Mouse (Mus musculus) monocyte, adult 5-6 weeks (primary cell): ENCODE measurements around the gene Scnm1. TPM values are rescaled to one million over a fixed set of nuclear protein-coding genes. Genes with fewer than 3 reads are reported as not detected.
"Not testable (repeated sequence)": the region's sequence is repeated elsewhere in the genome, so short reads cannot be mapped to it uniquely, and the experiment has no call there.

Source experiments
- ATAC-seq: fragments of 153-309, 156-312 bp; replicated peaks from 2 replicates; pipeline ENCODE4 v1.8.0; 2017; ENCODE audit warnings: mild to moderate bottlenecking; ENCODE audit not compliant: low TSS enrichment, insufficient number of reproducible peaks, severe bottlenecking, poor library complexity, low FRiP score
- total RNA-seq: library from RNA; stranded (forward); fragments of 200-1000, 200-491, 200-594 nt; gene quantifications from 3 replicates; pipeline ENCODE4 v1.2.3, GENCODE M21; 2017

The Scnm1 gene
- total RNA-seq, 1 experiment from 2014 or later: 65.3 TPM

DNA sequence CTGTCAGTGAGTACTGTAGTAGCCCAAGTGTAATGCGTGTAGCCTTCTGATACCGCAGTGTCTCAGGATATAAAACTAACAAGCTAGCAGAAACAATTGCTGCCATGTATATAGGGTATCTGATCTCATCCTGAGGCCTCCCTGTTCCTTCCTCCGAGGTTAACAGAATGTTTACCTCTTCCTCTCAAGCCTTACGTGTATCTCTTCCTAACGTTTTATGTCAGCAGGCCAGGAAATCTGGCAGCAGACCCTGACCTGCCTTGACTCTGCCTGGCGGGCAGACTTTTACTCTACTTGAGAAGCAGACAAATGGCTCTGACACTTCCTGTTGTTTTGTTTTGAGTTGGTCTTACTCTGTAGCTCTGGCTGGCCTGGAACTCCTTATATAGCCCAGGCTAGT is 12.2 kb downstream of the Scnm1 start:
- no peak for ATAC-seq

- no peak for ATAC-seq
Measured at GRCm38 (mm10) chr3:95117751-95118150, 16.1 kb downstream of the Scnm1 start.

GRCm38 (mm10) chr3:95112760-95113159 is 21.1 kb downstream of the Scnm1 start:
- no peak for ATAC-seq

- peak; percentile 93 for ATAC-seq
Measured at GRCm38 (mm10) chr3:95110911-95111726, 22.7 kb downstream of the Scnm1 start, which contains the start of gene Vps72. Vps72 (plus strand) TSS chr3:95111022.

- no peak for ATAC-seq
Measured at GRCm38 (mm10) chr3:95107898-95108297, 25.9 kb downstream of the Scnm1 start.

- not testable (repeated sequence) for ATAC-seq
Measured at GRCm38 (mm10) chr3:95107308-95107707, 26.5 kb downstream of the Scnm1 start.

GRCm38 (mm10) chr3:95106338-95107117 is 27.3 kb downstream of the Scnm1 start, which contains the start of gene Pip5k1a:
Pip5k1a (minus strand) TSS chr3:95106930.
- ATAC-seq: peak; percentile 91

- ATAC-seq: 0 out of 2 replicates have a peak, but pooled peaks have one; percentile 9
Measured at GRCm38 (mm10) chr3:95105586-95106337, 28.0 kb downstream of the Scnm1 start.

DNA sequence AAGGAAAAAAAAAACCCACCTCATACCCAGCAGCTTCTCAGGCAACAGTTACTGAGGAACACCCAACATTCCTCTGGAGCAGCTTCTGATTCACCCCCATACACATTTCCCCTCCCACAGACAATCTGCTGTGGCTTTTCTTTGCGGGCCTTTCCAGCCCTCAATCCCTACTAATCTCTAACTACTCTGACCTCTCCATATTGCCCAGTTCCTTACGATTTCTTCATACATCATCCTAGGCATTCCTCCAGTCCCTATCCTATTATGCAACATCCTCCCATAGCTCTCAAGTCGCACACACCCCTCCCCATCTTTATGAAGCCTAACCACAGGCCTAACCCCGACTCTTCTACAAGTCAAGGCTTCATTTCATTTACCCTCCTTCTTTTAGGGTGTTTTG is 28.7 kb downstream of the Scnm1 start:
- no peak for ATAC-seq

DNA sequence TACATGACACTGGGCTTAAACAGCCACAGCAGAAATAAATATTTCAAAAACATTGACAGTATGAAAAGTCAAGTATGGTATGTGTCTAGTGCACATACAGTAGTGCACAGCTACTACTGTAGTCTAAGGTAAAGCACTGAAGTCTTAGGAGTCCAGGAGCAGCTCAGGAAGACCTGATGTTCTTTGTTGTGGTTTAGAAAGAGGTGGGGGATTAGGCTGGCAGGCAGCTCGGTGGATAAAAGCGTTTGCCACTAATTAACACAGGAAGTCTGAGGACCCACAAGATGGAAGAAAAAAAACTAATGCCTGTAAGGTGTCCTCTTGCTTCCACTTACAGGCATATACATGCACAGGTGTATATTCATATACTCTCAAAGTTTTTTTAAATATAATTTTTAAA is 33.0 kb downstream of the Scnm1 start:
- ATAC-seq: no peak

GRCm38 (mm10) chr3:95088071-95088470 is 45.7 kb downstream of the Scnm1 start:
- no peak for ATAC-seq

Other genes with a start within 250 kb of the Scnm1 start
- gene Psmb4, start 247.1 kb downstream of the Scnm1 start, total RNA-seq: 162 to 242 TPM (median 193 TPM) in 3 replicates
- gene Selenbp1, start 201.0 kb downstream of the Scnm1 start, total RNA-seq: 8.9 to 16.0 TPM (median 14.1 TPM) in 3 replicates
- gene Rfx5, start 179.9 kb downstream of the Scnm1 start, total RNA-seq: 13.9 to 19.6 TPM (median 17.9 TPM) in 3 replicates
- gene Pi4kb, start 159.3 kb downstream of the Scnm1 start, total RNA-seq: 25.2 to 29.9 TPM (median 27.2 TPM) in 3 replicates
- gene Zfp687, start 118.6 kb downstream of the Scnm1 start, total RNA-seq: 17.3 to 33.2 TPM (median 29.2 TPM) in 3 replicates
- 201 to 282 TPM (median 263 TPM) in 3 replicates for gene Psmd4, start 91.4 kb downstream of the Scnm1 start, total RNA-seq
- gene Pip5k1a, start 27.1 kb downstream of the Scnm1 start, total RNA-seq: 12.2 to 29.3 TPM (median 16.7 TPM) in 3 replicates
- 43.2 to 86.5 TPM (median 55.3 TPM) in 3 replicates for gene Vps72, start 23.0 kb downstream of the Scnm1 start, total RNA-seq
- not detected in 3 replicates for gene Tmod4, start 9.5 kb downstream of the Scnm1 start, total RNA-seq
- gene Lysmd1, start 77 bp upstream of the Scnm1 start, total RNA-seq: 4.1 to 5.9 TPM (median 5.7 TPM) in 3 replicates
- gene Tnfaip8l2, start 8.3 kb upstream of the Scnm1 start, total RNA-seq: 63.2 to 73.9 TPM (median 73.1 TPM) in 3 replicates
- gene Sema6c, start 26.4 kb upstream of the Scnm1 start, total RNA-seq: not detected in 3 replicates
- 87.0 to 129 TPM (median 91.1 TPM) in 3 replicates for gene Gabpb2, start 83.9 kb upstream of the Scnm1 start, total RNA-seq
- gene Cdc42se1, start 94.7 kb upstream of the Scnm1 start, total RNA-seq: 122 to 191 TPM (median 182 TPM) in 3 replicates
- 6.2 to 18.2 TPM (median 9.1 TPM) in 3 replicates for gene Mllt11, start 98.2 kb upstream of the Scnm1 start, total RNA-seq
- gene Gm128, start 107.6 kb upstream of the Scnm1 start, total RNA-seq: not detected in 3 replicates
- not detected in 3 replicates for gene Bnipl, start 117.2 kb upstream of the Scnm1 start, total RNA-seq
- 21.6 to 32.4 TPM (median 30.4 TPM) in 3 replicates for gene Mindy1, start 147.3 kb upstream of the Scnm1 start, total RNA-seq
- 8.1 to 16.9 TPM (median 8.6 TPM) in 3 replicates for gene Prune1, start 148.1 kb upstream of the Scnm1 start, total RNA-seq
- 0.64 to 1.9 TPM (median 0.78 TPM) in 3 replicates for gene Anxa9, start 173.2 kb upstream of the Scnm1 start, total RNA-seq
- 125 to 137 TPM (median 130 TPM) in 3 replicates for gene Cers2, start 180.8 kb upstream of the Scnm1 start, total RNA-seq
- 21.0 to 33.6 TPM (median 22.6 TPM) in 3 replicates for gene Setdb1, start 223.2 kb upstream of the Scnm1 start, total RNA-seq